Mouse (Mus musculus) embryonic facial prominence, embryonic 15.5 days (tissue): ENCODE results near the gene Btbd9. TPM values are rescaled to one million over a fixed set of nuclear protein-coding genes. Genes with fewer than 3 reads are reported as not detected.

Experiments
- ATAC-seq: fragments of 200-750 bp; cut with Nextera tagmentation; 2 replicates; pipeline ENCODE4 v1.8.0; 2017; ENCODE audit warnings: low read depth, moderate TSS enrichment; ENCODE audit not compliant: insufficient number of reproducible peaks, low FRiP score, low TSS enrichment
- H3K27ac ChIP-seq: fragments of 300-500 bp; sonication (generic); replicated peaks from 2 replicates; pipeline ENCODE4 v1.5.1; 2015; ENCODE audit warnings: mild to moderate bottlenecking, inconsistent platforms
- H3K27me3 ChIP-seq: fragments of 300-500 bp; sonication (generic); 2 replicates; pipeline ENCODE4 v1.6.1; 2015; ENCODE audit warnings: inconsistent platforms
- H3K36me3 ChIP-seq: fragments of 300-500 bp; sonication (generic); 2 replicates; pipeline ENCODE4 v1.6.1; 2015; ENCODE audit warnings: mild to moderate bottlenecking, inconsistent platforms
- H3K4me1 ChIP-seq: fragments of 300-500 bp; sonication (generic); 2 replicates; pipeline ENCODE4 v1.6.1; 2015; ENCODE audit warnings: inconsistent platforms
- H3K4me2 ChIP-seq: fragments of 300-500 bp; sonication (generic); replicated peaks from 2 replicates; pipeline ENCODE4 v1.6.1; 2015; ENCODE audit warnings: mild to moderate bottlenecking, inconsistent platforms
- H3K4me3 ChIP-seq: fragments of 300-500 bp; sonication (generic); replicated peaks from 2 replicates; pipeline ENCODE4 v1.5.1; 2015; ENCODE audit warnings: mild to moderate bottlenecking, inconsistent platforms
- H3K9ac ChIP-seq: fragments of 300-500 bp; sonication (generic); 2 replicates; pipeline ENCODE4 v1.6.1; 2015; ENCODE audit warnings: inconsistent platforms
- H3K9me3 ChIP-seq: fragments of 300-500 bp; sonication (generic); replicated peaks from 2 replicates; pipeline ENCODE4 v1.6.1; 2016; ENCODE audit warnings: inconsistent platforms
- WGBS: fragments of 180-500 bp; shearing (Covaris S2); methylation state at CpG from one replicate; pipeline ENCODE4 v1.1.7; 2015; 5-methylcytosine and 5-hydroxymethylcytosine counted together
- polyA plus RNA-seq: library from polyadenylated mRNA; unstranded; fragments of >200 nt; fragmentation: Nextera tagmentation; extraction: Ambion mirVana; gene quantifications from 2 replicates; pipeline ENCODE4 v1.2.1, GENCODE M21; 2015

Btbd9 gene
- polyA plus RNA-seq, 1 experiment from 2014 or later: 56.6 TPM

DNA sequence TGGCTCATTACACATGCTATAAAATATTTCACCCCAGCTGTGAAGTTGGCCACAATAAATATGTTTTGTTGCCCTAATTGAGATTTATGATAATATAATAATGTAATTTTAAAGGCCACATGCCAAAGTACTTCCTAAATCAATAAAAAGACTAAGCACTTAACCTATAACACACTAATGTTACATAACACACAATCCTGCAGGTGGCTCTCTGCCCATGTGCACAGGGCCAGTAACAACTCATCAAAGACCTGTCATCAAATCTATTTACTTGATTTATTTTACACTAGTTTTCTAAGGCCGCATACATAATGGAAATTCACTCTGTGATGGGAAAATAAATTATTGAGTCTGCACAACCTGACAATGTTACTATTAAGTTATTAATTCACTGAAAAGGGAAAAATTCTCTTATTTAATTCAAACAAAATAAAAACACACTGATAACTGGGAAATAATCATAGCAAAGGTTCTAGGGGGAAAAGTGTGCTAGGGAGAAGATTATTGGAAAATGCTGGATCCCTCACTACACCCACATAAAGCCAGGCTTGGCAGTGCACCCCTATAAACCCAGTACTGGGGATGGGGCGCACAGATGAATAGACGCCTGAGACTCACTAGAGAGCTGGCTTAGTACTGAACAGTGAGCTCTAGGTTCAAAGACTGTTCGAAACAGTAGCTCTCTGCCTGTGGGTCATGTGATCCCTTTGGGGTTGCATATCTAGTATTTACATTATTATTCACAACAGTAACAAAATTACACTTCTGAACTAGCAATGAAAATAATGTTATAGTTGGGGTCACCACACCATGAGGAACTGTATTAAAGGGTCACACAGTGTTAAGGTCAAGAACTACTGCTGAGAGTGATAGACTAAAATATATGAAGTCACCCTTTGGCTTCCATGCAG, 23.0 kb downstream of the Btbd9 start:
- no peak for ATAC-seq
- no peak overlapping the region for H3K4me2 ChIP-seq
- WGBS: 87% methylated on average over 4 of the region's 4 CpGs

DNA sequence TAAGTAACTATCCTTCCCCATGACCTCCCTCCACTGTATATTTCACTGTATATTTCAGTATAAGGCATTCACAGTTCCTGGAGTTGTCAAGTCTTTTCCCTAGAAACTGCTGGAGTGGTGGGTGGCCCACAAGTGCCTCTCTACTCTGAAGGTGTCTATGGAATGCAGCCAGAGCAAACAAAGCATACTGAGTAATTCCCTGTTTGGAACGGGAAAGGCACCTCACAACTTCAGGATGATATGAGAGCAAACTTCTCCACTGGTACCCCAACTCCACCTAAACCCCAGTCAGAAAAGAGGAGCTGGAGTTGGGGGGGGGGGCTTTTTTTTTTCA, 25.5 kb downstream of the Btbd9 start:
- H3K4me1 ChIP-seq: peaks cover 19% of the 10 kb centered on the region
- 36% methylated on average over 1 of the region's 1 CpGs for WGBS
- no peaks in the 10 kb centered on the region for H3K27me3 ChIP-seq
- no peak for ATAC-seq
- peak overlapping the region; percentile 28; the same call in 1 of the 2 replicates for H3K27ac ChIP-seq
- H3K36me3 ChIP-seq: no peaks in the 10 kb centered on the region
- H3K4me3 ChIP-seq: no peak overlapping the region
- H3K9ac ChIP-seq: no peak overlapping the region
- H3K9me3 ChIP-seq: no peaks in the 10 kb centered on the region
- no peak overlapping the region for H3K4me2 ChIP-seq

More for the DNA sequence above, 23.0 kb downstream of the Btbd9 start:
- no peaks in the 10 kb centered on the region for H3K9me3 ChIP-seq
- H3K27ac ChIP-seq: no peak overlapping the region
- H3K27me3 ChIP-seq: no peaks in the 10 kb centered on the region
- H3K9ac ChIP-seq: no peak overlapping the region
- H3K36me3 ChIP-seq: no peaks in the 10 kb centered on the region
- H3K4me1 ChIP-seq: peaks cover 19% of the 10 kb centered on the region
- H3K4me3 ChIP-seq: no peak overlapping the region

DNA sequence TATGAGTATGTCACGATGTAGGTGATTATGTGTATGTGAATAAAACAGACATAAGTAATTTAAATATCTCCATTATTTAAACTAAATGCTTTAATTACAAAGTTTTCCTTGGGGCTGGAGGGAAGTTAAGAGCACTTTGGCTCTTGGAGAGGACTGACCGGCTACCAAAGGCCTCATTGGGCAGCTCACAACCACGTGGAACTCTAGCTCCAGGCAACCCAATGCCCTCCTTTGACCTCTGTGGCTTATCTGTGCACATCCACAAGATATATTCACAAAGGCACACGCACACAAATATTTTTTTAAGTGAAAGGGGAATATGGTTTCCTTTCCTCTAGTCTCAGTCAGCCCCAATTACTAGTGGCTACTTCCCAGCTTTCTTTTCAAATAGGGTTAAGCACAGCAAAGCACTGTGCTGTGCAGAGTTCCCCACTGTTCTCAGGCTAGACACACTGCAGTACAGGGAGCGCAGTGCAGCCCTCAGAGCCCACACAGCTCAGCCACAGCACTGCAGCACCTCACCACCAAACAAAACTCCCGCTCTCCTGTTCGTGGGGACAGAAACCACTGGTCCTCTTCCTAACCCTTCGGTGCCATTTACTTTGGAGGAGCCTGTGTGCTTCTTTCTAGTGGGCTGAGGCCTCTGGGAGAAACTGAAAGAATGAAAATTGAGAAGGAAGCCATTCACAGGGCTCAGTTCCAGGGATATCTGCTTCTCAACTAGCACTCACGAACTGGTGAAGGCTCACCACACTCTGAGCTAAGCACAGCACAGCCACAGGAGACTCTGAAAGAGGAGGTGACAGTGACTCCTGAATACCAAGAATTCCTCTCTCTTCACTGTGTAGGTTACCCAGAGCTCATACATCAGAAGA, 26.2 kb downstream of the Btbd9 start:
- no peak for ATAC-seq
- 47% methylated on average over 9 of the region's 9 CpGs for WGBS
- peaks cover 19% of the 10 kb centered on the region for H3K4me1 ChIP-seq
- no peak overlapping the region for H3K9ac ChIP-seq
- no peak overlapping the region for H3K4me3 ChIP-seq
- H3K36me3 ChIP-seq: no peaks in the 10 kb centered on the region
- H3K4me2 ChIP-seq: no peak overlapping the region
- H3K27ac ChIP-seq: peak overlapping the region; percentile 28; the same call in 1 of the 2 replicates
- no peaks in the 10 kb centered on the region for H3K27me3 ChIP-seq
- H3K9me3 ChIP-seq: no peaks in the 10 kb centered on the region

- H3K36me3 ChIP-seq: no peaks in the 10 kb centered on the region
- H3K27me3 ChIP-seq: no peaks in the 10 kb centered on the region
- H3K27ac ChIP-seq: 0 out of 2 replicates have a peak overlapping the region, but pooled peaks have one; percentile 25
- 28% methylated on average over 8 of the region's 8 CpGs for WGBS
- H3K4me2 ChIP-seq: no peak overlapping the region
- no peak; the same call in 1 of the 2 replicates for ATAC-seq
- H3K4me1 ChIP-seq: peaks cover 6% of the 10 kb centered on the region; the same call in 1 of the 2 replicates
- no peak overlapping the region for H3K4me3 ChIP-seq
- no peak overlapping the region for H3K9ac ChIP-seq
- H3K9me3 ChIP-seq: no peaks in the 10 kb centered on the region
Measured at GRCm38 (mm10) chr17:30539098-30539497, 37.2 kb downstream of the Btbd9 start.

DNA sequence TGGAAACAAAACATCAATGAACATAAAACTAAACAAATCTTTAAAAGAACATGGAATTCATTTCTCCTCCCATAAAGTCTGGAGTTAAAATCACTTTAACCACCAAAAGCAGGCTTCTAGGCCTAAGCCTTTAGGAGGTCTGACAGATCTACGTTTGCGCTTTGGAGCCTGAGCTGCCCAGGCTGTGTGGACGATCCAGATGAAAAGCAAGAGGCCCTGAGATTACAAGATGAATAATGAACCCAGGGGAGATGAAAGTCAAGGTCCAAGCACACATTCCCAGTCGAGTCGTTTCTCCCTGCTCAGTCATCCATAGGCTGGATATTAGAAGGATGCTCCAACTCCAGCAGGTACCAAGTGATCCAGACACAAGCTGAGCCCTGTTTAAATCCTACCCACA, 39.6 kb downstream of the Btbd9 start:
- no peak overlapping the region for H3K4me2 ChIP-seq
- WGBS: 82% methylated on average over 5 of the region's 5 CpGs
- no peak overlapping the region for H3K27ac ChIP-seq
- no peak overlapping the region for H3K9ac ChIP-seq
- no peaks in the 10 kb centered on the region for H3K9me3 ChIP-seq
- H3K4me1 ChIP-seq: peaks cover 6% of the 10 kb centered on the region; the same call in 1 of the 2 replicates
- no peak for ATAC-seq
- H3K27me3 ChIP-seq: no peaks in the 10 kb centered on the region
- no peak overlapping the region for H3K4me3 ChIP-seq
- no peaks in the 10 kb centered on the region for H3K36me3 ChIP-seq

DNA sequence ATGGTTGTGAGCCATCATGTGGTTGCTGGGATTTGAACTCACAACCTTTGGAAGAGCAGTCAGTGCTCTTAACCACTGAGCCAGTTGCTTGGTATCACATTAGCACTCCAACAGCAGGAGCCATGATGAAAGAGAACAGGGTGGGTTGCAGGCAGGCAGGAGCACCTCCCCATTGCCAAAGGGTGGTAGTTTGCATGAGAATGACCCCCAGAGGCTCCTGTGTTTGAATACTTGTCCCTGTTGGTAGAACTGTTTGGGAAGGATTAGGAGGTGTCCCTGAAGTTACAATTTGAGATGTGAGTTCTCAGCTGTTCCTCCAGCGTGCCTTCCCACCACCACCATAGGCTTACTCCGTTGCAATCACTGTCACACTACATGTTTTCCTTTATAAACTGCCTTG, 43.2 kb downstream of the Btbd9 start:
- 85% methylated on average over 2 of the region's 2 CpGs for WGBS
- Histone ChIP-seq H3K4me2 (no peak overlapping the region), H3K27ac (no peak overlapping the region), H3K4me1 (0 out of 2 replicates have a peak, but pooled peaks cover 5% of the 10 kb centered on the region), H3K4me3 (no peak overlapping the region), H3K36me3 (no peaks in the 10 kb centered on the region), H3K27me3 (no peaks in the 10 kb centered on the region), H3K9me3 (no peaks in the 10 kb centered on the region), H3K9ac (no peak overlapping the region)
- no peak for ATAC-seq

GRCm38 (mm10) chr17:30530542-30530940, 45.7 kb downstream of the Btbd9 start:
- Histone ChIP-seq H3K36me3 (peaks cover 7% of the 10 kb centered on the region; the same call in 1 of the 2 replicates), H3K9ac (no peak overlapping the region), H3K4me3 (no peak overlapping the region), H3K9me3 (no peaks in the 10 kb centered on the region), H3K4me2 (no peak overlapping the region), H3K27me3 (no peaks in the 10 kb centered on the region), H3K4me1 (peaks cover 5% of the 10 kb centered on the region; the same call in 1 of the 2 replicates), H3K27ac (no peak overlapping the region)
- WGBS: 49% methylated on average over 4 of the region's 4 CpGs
- ATAC-seq: no peak

- WGBS: 55% methylated on average over 12 of the region's 12 CpGs
- peaks cover 5% of the 10 kb centered on the region; the same call in 1 of the 2 replicates for H3K4me1 ChIP-seq
- H3K9ac ChIP-seq: no peak overlapping the region
- H3K27me3 ChIP-seq: no peaks in the 10 kb centered on the region
- H3K4me3 ChIP-seq: no peak overlapping the region
- peaks cover 7% of the 10 kb centered on the region; the same call in 1 of the 2 replicates for H3K36me3 ChIP-seq
- no peak for ATAC-seq
- H3K9me3 ChIP-seq: no peaks in the 10 kb centered on the region
- no peak overlapping the region for H3K4me2 ChIP-seq
- no peak overlapping the region for H3K27ac ChIP-seq
Measured at GRCm38 (mm10) chr17:30529632-30530541, 46.4 kb downstream of the Btbd9 start.

GRCm38 (mm10) chr17:30525405-30526295, 50.6 kb downstream of the Btbd9 start:
- no peak for ATAC-seq
- Histone ChIP-seq H3K9me3 (no peaks in the 10 kb centered on the region), H3K27me3 (no peaks in the 10 kb centered on the region), H3K27ac (no peak overlapping the region), H3K4me1 (peaks cover 5% of the 10 kb centered on the region; the same call in 1 of the 2 replicates), H3K36me3 (peaks cover 7% of the 10 kb centered on the region; the same call in 1 of the 2 replicates), H3K9ac (no peak overlapping the region), H3K4me3 (no peak overlapping the region), H3K4me2 (no peak overlapping the region)
- WGBS: 41% methylated on average over 6 of the region's 6 CpGs

- H3K4me3 ChIP-seq: no peak overlapping the region
- H3K27me3 ChIP-seq: no peaks in the 10 kb centered on the region
- H3K36me3 ChIP-seq: peaks cover 7% of the 10 kb centered on the region; the same call in 1 of the 2 replicates
- H3K27ac ChIP-seq: no peak overlapping the region
- no peak for ATAC-seq
- WGBS: 77% methylated on average over 7 of the region's 7 CpGs
- no peak overlapping the region for H3K4me2 ChIP-seq
- no peak overlapping the region for H3K9ac ChIP-seq
- no peaks in the 10 kb centered on the region; the same call in 1 of the 2 replicates for H3K4me1 ChIP-seq
- H3K9me3 ChIP-seq: no peaks in the 10 kb centered on the region
Measured at GRCm38 (mm10) chr17:30524451-30524850, 51.8 kb downstream of the Btbd9 start.
